Mouse (Mus musculus): ENCODE data around the gene Csnk1g2. TPM values are rescaled to one million over a fixed set of nuclear protein-coding genes. Genes with fewer than 3 reads are reported as not detected.

Csnk1g2 gene
- polyA plus RNA-seq, 1 experiment from 2014 or later = 183 TPM

GRCm38 (mm10) chr10:80679556-80680259 lies 57.1 kb downstream of the Csnk1g2 start:
- 25% methylated on average over 9 of the region's 9 CpGs for WGBS
- no peaks in the 10 kb centered on the region for H3K27me3 ChIP-seq
- H3K9ac ChIP-seq = 0 out of 2 replicates have a peak overlapping the region, but pooled peaks have one; percentile 15
- no peak for ATAC-seq (replicated peaks; ENCODE audit: low FRiP score)
- peaks cover 3% of the 10 kb centered on the region; the same call in 1 of the 2 replicates for H3K36me3 ChIP-seq
- no peak overlapping the region; the same call in 1 of the 2 replicates for H3K4me2 ChIP-seq
- H3K27ac ChIP-seq = peak overlapping the region; percentile 98
- H3K4me3 ChIP-seq (replicated peaks) = no peak overlapping the region
- peaks cover 45% of the 10 kb centered on the region for H3K4me1 ChIP-seq
- H3K9me3 ChIP-seq (replicated peaks) = no peaks in the 10 kb centered on the region

GRCm38 (mm10) chr10:80680260-80680696 lies 57.6 kb downstream of the Csnk1g2 start:
- Histone ChIP-seq H3K27ac (peak overlapping the region; percentile 98), H3K27me3 (no peaks in the 10 kb centered on the region), H3K36me3 (peaks cover 8% of the 10 kb centered on the region; the same call in 1 of the 2 replicates), H3K9ac (0 out of 2 replicates have a peak overlapping the region, but pooled peaks have one; percentile 15), H3K4me3 (replicated peaks) (no peak overlapping the region), H3K4me1 (peaks cover 39% of the 10 kb centered on the region), H3K4me2 (no peak overlapping the region), H3K9me3 (replicated peaks) (no peaks in the 10 kb centered on the region)
- WGBS = 64% methylated on average over 2 of the region's 2 CpGs
- ATAC-seq (replicated peaks; ENCODE audit: low FRiP score) = no peak

GRCm38 (mm10) chr10:80682003-80682402 lies 59.4 kb downstream of the Csnk1g2 start:
- H3K27me3 ChIP-seq = no peaks in the 10 kb centered on the region
- H3K9me3 ChIP-seq (replicated peaks) = no peaks in the 10 kb centered on the region
- no peak for ATAC-seq (replicated peaks; ENCODE audit: low FRiP score)
- H3K36me3 ChIP-seq = peaks cover 25% of the 10 kb centered on the region
- no peak overlapping the region for H3K4me3 ChIP-seq (replicated peaks)
- H3K4me1 ChIP-seq = peaks cover 35% of the 10 kb centered on the region
- H3K9ac ChIP-seq = no peak overlapping the region
- H3K4me2 ChIP-seq = no peak overlapping the region
- 92% methylated on average over 6 of the region's 6 CpGs for WGBS
- no peak overlapping the region for H3K27ac ChIP-seq

GRCm38 (mm10) chr10:80683647-80684046 lies 61.0 kb downstream of the Csnk1g2 start:
- Histone ChIP-seq H3K4me3 (replicated peaks) (no peak overlapping the region), H3K36me3 (peaks cover 30% of the 10 kb centered on the region), H3K27ac (no peak overlapping the region), H3K9me3 (replicated peaks) (no peaks in the 10 kb centered on the region), H3K9ac (0 out of 2 replicates have a peak overlapping the region, but pooled peaks have one; percentile 1), H3K27me3 (no peaks in the 10 kb centered on the region), H3K4me2 (no peak overlapping the region), H3K4me1 (peaks cover 19% of the 10 kb centered on the region)
- ATAC-seq (replicated peaks; ENCODE audit: low FRiP score) = no peak
- 88% methylated on average over 1 of the region's 1 CpGs for WGBS

- Histone ChIP-seq H3K27me3 (no peaks in the 10 kb centered on the region), H3K9ac (0 out of 2 replicates have a peak overlapping the region, but pooled peaks have one; percentile 1), H3K4me1 (peaks cover 13% of the 10 kb centered on the region), H3K27ac (no peak overlapping the region), H3K4me3 (replicated peaks) (no peak overlapping the region), H3K9me3 (replicated peaks) (no peaks in the 10 kb centered on the region), H3K36me3 (peaks cover 33% of the 10 kb centered on the region), H3K4me2 (no peak overlapping the region)
- 51% methylated on average over 6 of the region's 6 CpGs for WGBS
- ATAC-seq (replicated peaks; ENCODE audit: low FRiP score) = no peak
Measured at GRCm38 (mm10) chr10:80684214-80684613, 61.6 kb downstream of the Csnk1g2 start.

GRCm38 (mm10) chr10:80684984-80685383 lies 62.3 kb downstream of the Csnk1g2 start:
- H3K4me1 ChIP-seq = peaks cover 5% of the 10 kb centered on the region
- no peak overlapping the region for H3K4me2 ChIP-seq
- H3K27me3 ChIP-seq = no peaks in the 10 kb centered on the region
- H3K9me3 ChIP-seq (replicated peaks) = no peaks in the 10 kb centered on the region
- no peak overlapping the region for H3K9ac ChIP-seq
- ATAC-seq (replicated peaks; ENCODE audit: low FRiP score) = no peak
- no peak overlapping the region for H3K4me3 ChIP-seq (replicated peaks)
- 83% methylated on average over 4 of the region's 4 CpGs for WGBS
- H3K27ac ChIP-seq = no peak overlapping the region
- peaks cover 40% of the 10 kb centered on the region for H3K36me3 ChIP-seq

- Histone ChIP-seq H3K9me3 (replicated peaks) (no peaks in the 10 kb centered on the region), H3K36me3 (peaks cover 54% of the 10 kb centered on the region), H3K4me2 (no peak overlapping the region), H3K4me3 (replicated peaks) (no peak overlapping the region), H3K27me3 (no peaks in the 10 kb centered on the region), H3K4me1 (no peaks in the 10 kb centered on the region), H3K9ac (no peak overlapping the region), H3K27ac (no peak overlapping the region)
- no peak for ATAC-seq (replicated peaks; ENCODE audit: low FRiP score)
- WGBS = 93% methylated on average over 3 of the region's 3 CpGs
Measured at GRCm38 (mm10) chr10:80686617-80687016, 64.0 kb downstream of the Csnk1g2 start.

GRCm38 (mm10) chr10:80687850-80688249 lies 65.2 kb downstream of the Csnk1g2 start:
- Histone ChIP-seq H3K4me2 (no peak overlapping the region), H3K4me1 (no peaks in the 10 kb centered on the region), H3K27me3 (no peaks in the 10 kb centered on the region), H3K36me3 (peaks cover 54% of the 10 kb centered on the region), H3K27ac (no peak overlapping the region), H3K9me3 (replicated peaks) (no peaks in the 10 kb centered on the region), H3K9ac (no peak overlapping the region), H3K4me3 (replicated peaks) (no peak overlapping the region)
- WGBS = 34% methylated on average over 5 of the region's 5 CpGs
- peak; percentile 74 for ATAC-seq (replicated peaks; ENCODE audit: low FRiP score)

Small RNAs within 50 kb of the gene (microRNA-seq; reads per million reads assigned to microRNA genes)
- not detected for gene Mir6912

Other genes with a start within 250 kb of the Csnk1g2 start
- 7.1 and 8.4 TPM in 2 replicates for gene Mex3d, start 235.2 kb upstream of the Csnk1g2 start, polyA plus RNA-seq (2015; fragmentation: Nextera tagmentation; extraction: Ambion mirVana)
- gene Mbd3, start 223.3 kb upstream of the Csnk1g2 start, polyA plus RNA-seq (2015; fragmentation: Nextera tagmentation; extraction: Ambion mirVana) = 260 and 283 TPM in 2 replicates
- gene Uqcr11, start 216.0 kb upstream of the Csnk1g2 start, polyA plus RNA-seq (2015; fragmentation: Nextera tagmentation; extraction: Ambion mirVana) = 790 and 798 TPM in 2 replicates
- gene Tcf3, start 189.2 kb upstream of the Csnk1g2 start, polyA plus RNA-seq (2015; fragmentation: Nextera tagmentation; extraction: Ambion mirVana) = 130 and 138 TPM in 2 replicates
- gene Onecut3, start 128.0 kb upstream of the Csnk1g2 start, polyA plus RNA-seq (2015; fragmentation: Nextera tagmentation; extraction: Ambion mirVana) = not detected in 2 replicates
- 0.23 TPM in 2 replicates for gene Atp8b3, start 83.7 kb upstream of the Csnk1g2 start, polyA plus RNA-seq (2015; fragmentation: Nextera tagmentation; extraction: Ambion mirVana)
- gene Rexo1, start 61.3 kb upstream of the Csnk1g2 start, polyA plus RNA-seq (2015; fragmentation: Nextera tagmentation; extraction: Ambion mirVana) = 23.9 and 29.5 TPM in 2 replicates
- 9.9 and 11.2 TPM in 2 replicates for gene Klf16, start 45.5 kb upstream of the Csnk1g2 start, polyA plus RNA-seq (2015; fragmentation: Nextera tagmentation; extraction: Ambion mirVana)
- gene Abhd17a, start 32.5 kb upstream of the Csnk1g2 start, polyA plus RNA-seq (2015; fragmentation: Nextera tagmentation; extraction: Ambion mirVana) = 93.5 and 95.4 TPM in 2 replicates
- gene Scamp4, start 20.0 kb upstream of the Csnk1g2 start, polyA plus RNA-seq (2015; fragmentation: Nextera tagmentation; extraction: Ambion mirVana) = 93.5 and 107 TPM in 2 replicates
- gene Adat3, start 20.0 kb upstream of the Csnk1g2 start, polyA plus RNA-seq (2015; fragmentation: Nextera tagmentation; extraction: Ambion mirVana) = 7.0 and 8.6 TPM in 2 replicates
- 4.5 and 5.3 TPM in 2 replicates for gene Gm49322, start 16.8 kb upstream of the Csnk1g2 start, polyA plus RNA-seq (2015; fragmentation: Nextera tagmentation; extraction: Ambion mirVana)
- 78.6 and 83.2 TPM in 2 replicates for gene Btbd2, start 34.2 kb downstream of the Csnk1g2 start, polyA plus RNA-seq (2015; fragmentation: Nextera tagmentation; extraction: Ambion mirVana)
- gene Mknk2, start 55.3 kb downstream of the Csnk1g2 start, polyA plus RNA-seq (2015; fragmentation: Nextera tagmentation; extraction: Ambion mirVana) = 95.3 and 103 TPM in 2 replicates
- 37.7 and 41.5 TPM in 2 replicates for gene Mob3a, start 79.1 kb downstream of the Csnk1g2 start, polyA plus RNA-seq (2015; fragmentation: Nextera tagmentation; extraction: Ambion mirVana)
- 22.8 and 26.2 TPM in 2 replicates for gene Izumo4, start 79.3 kb downstream of the Csnk1g2 start, polyA plus RNA-seq (2015; fragmentation: Nextera tagmentation; extraction: Ambion mirVana)
- gene Ap3d1, start 119.4 kb downstream of the Csnk1g2 start, polyA plus RNA-seq (2015; fragmentation: Nextera tagmentation; extraction: Ambion mirVana) = 68.1 and 70.9 TPM in 2 replicates
- 17.3 and 21.8 TPM in 2 replicates for gene Dot1l, start 132.4 kb downstream of the Csnk1g2 start, polyA plus RNA-seq (2015; fragmentation: Nextera tagmentation; extraction: Ambion mirVana)
- gene Sf3a2, start 175.4 kb downstream of the Csnk1g2 start, polyA plus RNA-seq (2015; fragmentation: Nextera tagmentation; extraction: Ambion mirVana) = 78.2 and 92.6 TPM in 2 replicates
- 126 and 130 TPM in 2 replicates for gene Plekhj1, start 175.8 kb downstream of the Csnk1g2 start, polyA plus RNA-seq (2015; fragmentation: Nextera tagmentation; extraction: Ambion mirVana)
- 0.09 TPM in 1 of 2 replicates, not detected in the other for gene Amh, start 182.4 kb downstream of the Csnk1g2 start, polyA plus RNA-seq (2015; fragmentation: Nextera tagmentation; extraction: Ambion mirVana)
- 5.6 and 5.7 TPM in 2 replicates for gene Jsrp1, start 190.7 kb downstream of the Csnk1g2 start, polyA plus RNA-seq (2015; fragmentation: Nextera tagmentation; extraction: Ambion mirVana)
- 1,583 and 1,739 TPM in 2 replicates for gene Oaz1, start 203.8 kb downstream of the Csnk1g2 start, polyA plus RNA-seq (2015; fragmentation: Nextera tagmentation; extraction: Ambion mirVana)
- gene Lingo3, start 221.2 kb downstream of the Csnk1g2 start, polyA plus RNA-seq (2015; fragmentation: Nextera tagmentation; extraction: Ambion mirVana) = 0.83 and 1.2 TPM in 2 replicates
- gene Lsm7, start 232.4 kb downstream of the Csnk1g2 start, polyA plus RNA-seq (2015; fragmentation: Nextera tagmentation; extraction: Ambion mirVana) = 303 and 328 TPM in 2 replicates
- 43.8 and 48.1 TPM in 2 replicates for gene Sppl2b, start 232.4 kb downstream of the Csnk1g2 start, polyA plus RNA-seq (2015; fragmentation: Nextera tagmentation; extraction: Ambion mirVana)
- 0.04 TPM in 1 of 2 replicates, not detected in the other for gene Tmprss9, start 249.0 kb downstream of the Csnk1g2 start, polyA plus RNA-seq (2015; fragmentation: Nextera tagmentation; extraction: Ambion mirVana)

Measured in kidney, embryonic 15.5 days (tissue).